Mouse (Mus musculus) liver, embryonic 14.5 days (tissue): ENCODE data around the gene Rad51c.

Experiments
- CTCF ChIP-seq: IDR thresholded peaks from 2 replicates; pipeline ENCODE4 v1.5.1; 2016; ENCODE audit warnings: antibody characterized with exemption, low read depth, control low read depth
- EP300 ChIP-seq: IDR thresholded peaks from 2 replicates; pipeline ENCODE4 v1.6.1; 2016; ENCODE audit warnings: antibody characterized with exemption, low read depth

DNA sequence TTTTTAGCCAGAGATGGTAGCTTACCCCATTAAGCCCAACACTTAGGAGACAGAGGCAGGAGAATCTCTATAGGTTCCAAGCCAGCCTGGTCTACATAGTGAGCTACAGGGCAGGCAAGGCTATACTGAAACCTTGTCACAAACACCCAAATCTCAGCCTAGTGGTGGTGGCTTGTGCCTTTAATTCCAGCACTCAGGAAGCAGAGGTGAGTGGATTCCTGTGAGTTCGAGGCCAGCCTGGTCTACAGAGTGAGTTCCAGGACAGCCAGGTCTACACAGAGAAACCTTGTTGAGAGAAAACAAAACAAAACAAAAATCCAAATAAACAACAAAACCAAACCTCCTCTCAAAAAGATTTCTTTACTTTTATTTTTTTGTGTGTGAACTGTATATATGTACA lies 49.9 kb downstream of the Rad51c start:
- TF ChIP-seq CTCF = no peak
- TF ChIP-seq EP300 = no peak
